Mouse (Mus musculus) heart, postnatal 0 days (tissue): ENCODE results near the gene Exoc3l.
"Not testable (repeated sequence)": the region's sequence is repeated elsewhere in the genome, so short reads cannot be mapped to it uniquely, and the experiment has no call there.

Experiments used
- CTCF ChIP-seq: IDR thresholded peaks from 2 replicates; pipeline ENCODE4 v1.5.1; 2016; ENCODE audit warnings: antibody characterized with exemption, control low read depth, low read depth
- EP300 ChIP-seq: IDR thresholded peaks from 2 replicates; pipeline ENCODE4 v1.6.1; 2016; ENCODE audit warnings: antibody characterized with exemption, low read depth

GRCm38 (mm10) chr8:105291364-105291763 is 4.5 kb downstream of the Exoc3l start:
- not testable (repeated sequence) for TF ChIP-seq CTCF, EP300
